Mouse (Mus musculus) limb, embryonic 10.5 days (tissue): ENCODE measurements around the gene Lingo1. TPM values are rescaled to one million over a fixed set of nuclear protein-coding genes. Genes with fewer than 3 reads are reported as not detected.

ENCODE experiments used
- DNase-seq: peaks from one replicate; pipeline ENCODE4 v3.0.0-alpha.2; 2017; ENCODE audit warnings: low spot score
- H3K27ac ChIP-seq: fragments of 300-500 bp; sonication (generic); 2 replicates; pipeline ENCODE4 v1.5.1; 2016; ENCODE audit warnings: mild to moderate bottlenecking
- H3K27me3 ChIP-seq: fragments of 300-500 bp; sonication (generic); 2 replicates; pipeline ENCODE4 v1.6.1; 2016; ENCODE audit warnings: low read depth, mild to moderate bottlenecking; ENCODE audit not compliant: poor library complexity, severe bottlenecking
- H3K36me3 ChIP-seq: fragments of 300-500 bp; sonication (generic); 2 replicates; pipeline ENCODE4 v1.6.1; 2016; ENCODE audit warnings: mild to moderate bottlenecking, moderate library complexity
- H3K4me1 ChIP-seq: fragments of 300-500 bp; sonication (generic); 2 replicates; pipeline ENCODE4 v1.6.1; 2016
- H3K4me3 ChIP-seq: fragments of 300-500 bp; sonication (generic); 2 replicates; pipeline ENCODE4 v1.5.1; 2016; ENCODE audit warnings: mild to moderate bottlenecking, moderate library complexity
- H3K9me3 ChIP-seq: fragments of 300-500 bp; sonication (generic); replicated peaks from 2 replicates; pipeline ENCODE4 v1.6.1; 2016; ENCODE audit warnings: mild to moderate bottlenecking
- WGBS: fragments of 180-500 bp; shearing (Covaris S2); methylation state at CpG from one replicate; pipeline ENCODE4 v1.1.7; 2016; 5-methylcytosine and 5-hydroxymethylcytosine counted together
- polyA plus RNA-seq: library from polyadenylated mRNA; unstranded; fragments of >200 nt; fragmentation: Nextera tagmentation; extraction: Ambion mirVana; gene quantifications from 2 replicates; pipeline ENCODE4 v1.2.1, GENCODE M21; 2016

Gene Lingo1
- polyA plus RNA-seq, 1 experiment from 2014 or later = 1.8 TPM

- peak; percentile 90 for DNase-seq
- Histone ChIP-seq H3K4me3 (no peak overlapping the region), H3K9me3 (no peaks in the 10 kb centered on the region), H3K27me3 (no peaks in the 10 kb centered on the region), H3K36me3 (no peaks in the 10 kb centered on the region), H3K4me1 (no peaks in the 10 kb centered on the region), H3K27ac (no peak overlapping the region)
- WGBS = 47% methylated on average over 9 of the region's 9 CpGs
Observed at GRCm38 (mm10) chr9:56738261-56739171, 57.8 kb downstream of the Lingo1 start.

- 68% methylated on average over 6 of the region's 6 CpGs for WGBS
- Histone ChIP-seq H3K27me3 (no peaks in the 10 kb centered on the region), H3K36me3 (no peaks in the 10 kb centered on the region), H3K4me1 (peaks cover 4% of the 10 kb centered on the region), H3K4me3 (no peak overlapping the region), H3K27ac (no peak overlapping the region), H3K9me3 (no peaks in the 10 kb centered on the region)
- DNase-seq = no peak
Observed at GRCm38 (mm10) chr9:56734398-56734797, 61.9 kb downstream of the Lingo1 start.

GRCm38 (mm10) chr9:56730997-56731396, 65.3 kb downstream of the Lingo1 start:
- WGBS = 73% methylated on average over 2 of the region's 2 CpGs
- Histone ChIP-seq H3K4me1 (peaks cover 18% of the 10 kb centered on the region), H3K27ac (no peak overlapping the region), H3K4me3 (no peak overlapping the region), H3K9me3 (no peaks in the 10 kb centered on the region), H3K27me3 (peaks cover 11% of the 10 kb centered on the region; the same call in 1 of the 2 replicates), H3K36me3 (no peaks in the 10 kb centered on the region)
- DNase-seq = no peak

- Histone ChIP-seq H3K4me1 (peaks cover 18% of the 10 kb centered on the region), H3K27ac (no peak overlapping the region), H3K27me3 (peaks cover 11% of the 10 kb centered on the region; the same call in 1 of the 2 replicates), H3K36me3 (no peaks in the 10 kb centered on the region), H3K4me3 (no peak overlapping the region), H3K9me3 (no peaks in the 10 kb centered on the region)
- no peak for DNase-seq
- 57% methylated on average over 2 of the region's 2 CpGs for WGBS
Observed at GRCm38 (mm10) chr9:56729145-56729544, 67.1 kb downstream of the Lingo1 start.

- 64% methylated on average over 15 of the region's 15 CpGs for WGBS
- Histone ChIP-seq H3K27ac (no peak overlapping the region), H3K36me3 (no peaks in the 10 kb centered on the region), H3K4me1 (peaks cover 18% of the 10 kb centered on the region), H3K9me3 (no peaks in the 10 kb centered on the region), H3K4me3 (no peak overlapping the region), H3K27me3 (peaks cover 11% of the 10 kb centered on the region; the same call in 1 of the 2 replicates)
- no peak for DNase-seq
Observed at GRCm38 (mm10) chr9:56727703-56728684, 68.3 kb downstream of the Lingo1 start.

- no peaks in the 10 kb centered on the region for H3K9me3 ChIP-seq
- 32% methylated on average over 2 of the region's 2 CpGs for WGBS
- H3K36me3 ChIP-seq = no peaks in the 10 kb centered on the region
- peaks cover 15% of the 10 kb centered on the region; the same call in 1 of the 2 replicates for H3K27me3 ChIP-seq
- peak; percentile 56 for DNase-seq
- no peak overlapping the region for H3K4me3 ChIP-seq
- H3K4me1 ChIP-seq = peaks cover 18% of the 10 kb centered on the region
- no peak overlapping the region for H3K27ac ChIP-seq
Observed at GRCm38 (mm10) chr9:56725814-56726213, 70.5 kb downstream of the Lingo1 start.

- Histone ChIP-seq H3K27me3 (peaks cover 16% of the 10 kb centered on the region; the same call in 1 of the 2 replicates), H3K4me3 (no peak overlapping the region), H3K9me3 (no peaks in the 10 kb centered on the region), H3K4me1 (no peaks in the 10 kb centered on the region), H3K27ac (no peak overlapping the region), H3K36me3 (no peaks in the 10 kb centered on the region)
- no peak for DNase-seq
- 84% methylated on average over 11 of the region's 11 CpGs for WGBS
Observed at GRCm38 (mm10) chr9:56722089-56722825, 74.0 kb downstream of the Lingo1 start.

- H3K4me1 ChIP-seq = no peaks in the 10 kb centered on the region
- H3K36me3 ChIP-seq = no peaks in the 10 kb centered on the region
- WGBS = 84% methylated on average over 3 of the region's 3 CpGs
- peaks cover 10% of the 10 kb centered on the region; the same call in 1 of the 2 replicates for H3K27me3 ChIP-seq
- no peak overlapping the region for H3K4me3 ChIP-seq
- H3K27ac ChIP-seq = no peak overlapping the region
- no peak for DNase-seq
- H3K9me3 ChIP-seq = no peaks in the 10 kb centered on the region
Observed at GRCm38 (mm10) chr9:56718984-56719383, 77.3 kb downstream of the Lingo1 start.

- no peaks in the 10 kb centered on the region for H3K9me3 ChIP-seq
- no peak overlapping the region for H3K27ac ChIP-seq
- WGBS = 94% methylated on average over 3 of the region's 3 CpGs
- H3K27me3 ChIP-seq = 0 out of 2 replicates have a peak, but pooled peaks cover 7% of the 10 kb centered on the region
- H3K36me3 ChIP-seq = no peaks in the 10 kb centered on the region
- no peaks in the 10 kb centered on the region; the same call in 1 of the 2 replicates for H3K4me1 ChIP-seq
- H3K4me3 ChIP-seq = no peak overlapping the region
- DNase-seq = no peak
Observed at GRCm38 (mm10) chr9:56716565-56716964, 79.7 kb downstream of the Lingo1 start.

GRCm38 (mm10) chr9:56716066-56716465, 80.2 kb downstream of the Lingo1 start:
- H3K4me1 ChIP-seq = no peaks in the 10 kb centered on the region; the same call in 1 of the 2 replicates
- H3K27ac ChIP-seq = no peak overlapping the region
- WGBS = 88% methylated on average over 3 of the region's 3 CpGs
- H3K4me3 ChIP-seq = no peak overlapping the region
- no peaks in the 10 kb centered on the region for H3K9me3 ChIP-seq
- no peaks in the 10 kb centered on the region for H3K36me3 ChIP-seq
- H3K27me3 ChIP-seq = 0 out of 2 replicates have a peak, but pooled peaks cover 7% of the 10 kb centered on the region
- no peak for DNase-seq

- H3K36me3 ChIP-seq = no peaks in the 10 kb centered on the region
- H3K4me1 ChIP-seq = no peaks in the 10 kb centered on the region; the same call in 1 of the 2 replicates
- no peak overlapping the region for H3K27ac ChIP-seq
- WGBS = 75% methylated on average over 1 of the region's 1 CpGs
- H3K4me3 ChIP-seq = no peak overlapping the region
- H3K27me3 ChIP-seq = peaks cover 11% of the 10 kb centered on the region; the same call in 1 of the 2 replicates
- DNase-seq = no peak
- H3K9me3 ChIP-seq = no peaks in the 10 kb centered on the region
Observed at GRCm38 (mm10) chr9:56714391-56714790, 81.9 kb downstream of the Lingo1 start.
